Mouse (Mus musculus) heart, postnatal 0 days (tissue): Measurements from ENCODE around the gene Tlx2.

Experiments
- CTCF ChIP-seq: IDR thresholded peaks from 2 replicates; pipeline ENCODE4 v1.5.1; 2016; ENCODE audit warnings: antibody characterized with exemption, control low read depth, low read depth
- EP300 ChIP-seq: IDR thresholded peaks from 2 replicates; pipeline ENCODE4 v1.6.1; 2016; ENCODE audit warnings: antibody characterized with exemption, low read depth

DNA sequence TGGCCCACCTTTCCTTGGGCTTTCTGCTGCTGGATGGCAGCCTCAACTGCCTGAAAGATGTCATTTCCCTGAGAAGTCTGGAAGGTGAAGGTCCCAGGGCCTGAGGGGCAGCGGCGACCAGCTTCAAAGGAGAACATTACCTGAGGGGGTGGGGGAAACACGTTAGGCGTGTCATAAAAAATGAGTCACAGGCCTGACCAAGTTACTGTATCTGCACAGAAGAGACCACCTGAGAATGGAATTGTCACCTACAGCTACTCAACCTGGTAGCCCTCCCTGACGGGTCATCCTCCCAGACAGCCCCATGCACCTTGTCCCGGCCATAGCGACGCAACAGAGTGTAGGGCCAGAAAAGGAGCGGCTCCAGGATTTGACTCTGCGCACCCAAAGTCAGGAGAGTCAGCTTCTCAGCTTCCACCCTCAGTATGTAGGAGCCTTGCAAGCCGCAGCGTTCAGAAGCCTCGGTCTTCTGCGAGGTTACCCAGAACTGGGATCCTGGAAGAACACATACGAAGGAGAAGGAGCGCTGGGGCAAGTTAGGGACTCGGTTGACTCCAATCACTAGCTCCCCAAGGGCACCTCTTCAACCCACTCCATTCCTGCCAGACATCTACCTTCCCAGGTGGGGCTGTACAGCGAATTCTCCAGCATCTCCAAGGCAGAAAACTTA, 38.0 kb downstream of the Tlx2 start:
- no peak for TF ChIP-seq CTCF
- no peak for TF ChIP-seq EP300
